Mouse (Mus musculus) layer of hippocampus, adult 18-20 months (tissue): ENCODE measurements around the gene Eif2ak1. TPM values are rescaled to one million over a fixed set of nuclear protein-coding genes. Genes with fewer than 3 reads are reported as not detected.

ENCODE experiments used
- DNase-seq, 2 experiments: peaks; one replicate each; pipeline ENCODE4 v3.0.0; 2022; ENCODE audit warnings: low spot score in 2 of 2
- total RNA-seq, 2 experiments: library from RNA; stranded (reverse); gene quantifications; 2 replicates each; pipeline ENCODE4 v1.2.3; 2021

The Eif2ak1 gene
- total RNA-seq, 2 experiments from 2014 or later: 43.2 to 43.7 TPM

DNA sequence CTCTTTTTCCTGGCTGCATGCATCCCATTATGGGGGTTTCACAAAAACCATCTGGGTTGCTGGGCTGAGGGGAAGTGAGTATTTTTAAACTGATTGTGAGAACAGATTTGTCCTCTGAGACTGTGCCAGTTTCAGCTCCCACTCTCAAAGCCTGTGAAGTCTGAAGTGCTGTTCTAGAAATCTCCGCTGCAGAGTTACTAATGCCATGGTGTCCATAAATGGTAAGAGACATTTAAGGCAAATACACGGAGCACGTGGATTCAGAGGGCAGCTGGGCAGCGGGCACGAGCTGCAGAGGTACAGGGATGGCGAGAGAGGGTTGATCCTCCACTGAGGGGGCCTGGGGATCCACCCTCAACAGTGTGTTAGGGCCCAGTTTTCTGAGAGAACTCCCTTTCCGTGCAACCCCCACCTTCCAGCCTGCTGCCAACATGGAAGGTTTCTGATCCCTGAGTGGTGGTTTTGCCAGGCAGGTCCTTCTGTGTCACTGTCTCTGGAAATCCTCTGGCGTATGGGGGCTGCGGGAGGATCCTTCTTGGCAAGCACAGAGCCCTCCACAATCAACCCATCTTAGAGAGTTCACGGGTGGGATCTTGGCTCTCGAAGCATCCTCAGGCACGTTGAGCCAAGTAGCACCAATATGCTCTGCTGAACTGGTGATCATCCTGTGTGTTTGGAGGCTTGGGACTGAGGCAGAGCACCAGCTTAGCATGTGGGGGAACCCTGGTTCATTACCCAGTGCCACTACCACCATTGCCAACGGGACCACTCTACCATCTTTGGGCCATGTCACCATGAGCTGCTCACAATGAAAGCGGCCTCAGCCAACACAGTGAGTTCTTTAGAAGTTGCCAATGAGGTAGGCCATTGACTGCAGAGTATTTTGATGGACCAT is 125.9 kb downstream of the Eif2ak1 start:
- peak; percentile 87 to 93 for DNase-seq

- DNase-seq: no peak
Measured at GRCm38 (mm10) chr5:143948361-143948760, 130.8 kb downstream of the Eif2ak1 start.

GRCm38 (mm10) chr5:143950016-143950415 is 132.4 kb downstream of the Eif2ak1 start:
- DNase-seq: no peak

Other genes with a start within 250 kb of the Eif2ak1 start
- 10 to 100 TPM; 41.3 to 51.6 TPM for gene Cyth3, start 195.3 kb upstream of the Eif2ak1 start, total RNA-seq
- gene Usp42, start 85.5 kb upstream of the Eif2ak1 start, total RNA-seq: 10 to 100 TPM; 20.7 to 21.3 TPM
- not detected for gene Ankrd61, start 79.9 kb downstream of the Eif2ak1 start, total RNA-seq
- gene Aimp2, start 92.1 kb downstream of the Eif2ak1 start, total RNA-seq: 10 to 100 TPM; 31.8 to 32.8 TPM
- gene Pms2, start 92.2 kb downstream of the Eif2ak1 start, total RNA-seq: 10 to 100 TPM; 13.5 to 14.0 TPM
- 1 to 10 TPM; 1.6 TPM for gene Gm42421, start 110.4 kb downstream of the Eif2ak1 start, total RNA-seq
- 1 to 10 TPM; 2.5 to 2.8 TPM for gene Rsph10b, start 115.2 kb downstream of the Eif2ak1 start, total RNA-seq
- gene Ccz1, start 197.1 kb downstream of the Eif2ak1 start, total RNA-seq: 10 to 100 TPM; 33.8 to 33.9 TPM
- gene Ocm, start 208.9 kb downstream of the Eif2ak1 start, total RNA-seq: not detected